Mouse (Mus musculus) urinary bladder, postnatal 36 days (tissue): ENCODE data around the gene Ogt.
A peak's percentile ranks its signal among the peaks of the same experiment; 100 is the strongest.

Source experiments
- DNase-seq, 2 experiments: peaks; one replicate each; pipeline ENCODE4 v3.0.0; 2022; ENCODE audit warnings: low spot score in 2 of 2, mixed read lengths in 1 of 2

The Ogt gene

DNA sequence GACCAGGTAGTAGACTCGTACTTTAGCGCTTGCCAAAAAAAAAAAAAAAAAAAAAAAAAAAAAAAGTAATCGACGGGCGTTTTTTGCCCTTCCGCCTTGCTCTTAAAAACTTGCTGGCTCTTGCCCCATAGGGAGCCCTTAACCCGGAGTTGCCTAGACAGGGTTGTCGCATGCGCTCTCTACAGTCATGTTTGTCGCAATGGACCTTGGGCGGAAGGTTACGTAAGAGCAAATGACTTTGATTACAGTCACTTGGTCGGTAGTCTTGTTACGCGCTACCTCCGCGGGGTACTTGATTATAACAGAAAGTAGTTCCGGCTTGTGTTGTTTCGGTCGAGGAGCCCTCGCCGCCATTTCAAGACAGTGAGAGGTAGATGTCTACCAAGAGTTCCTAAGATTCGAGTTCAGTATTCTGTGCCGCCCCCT is at the start of gene Ogt:
Gene Ogt (plus strand): TSS at position 320 of the 426 bp plus-strand sequence.
- DNase-seq, result peak; percentile 85 to 87

DNA sequence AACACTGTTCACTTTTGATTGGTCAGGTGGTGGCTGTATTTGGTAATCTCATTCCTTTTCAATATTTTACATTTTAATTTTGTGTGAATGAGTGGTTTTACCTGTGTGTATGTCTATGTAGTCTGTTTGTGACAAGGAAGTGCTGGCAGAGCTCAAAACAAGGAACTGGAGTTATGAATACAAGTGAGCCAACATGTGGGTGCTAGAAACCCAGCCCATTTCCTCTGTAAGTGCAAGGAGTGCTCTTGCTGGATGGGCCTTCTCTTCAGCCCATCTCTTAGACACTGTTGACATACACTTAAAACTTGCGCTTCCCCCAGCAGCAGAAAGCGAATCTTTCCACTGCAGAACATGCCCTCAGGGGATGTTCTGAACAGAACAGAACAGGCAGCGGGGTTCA is 23.7 kb upstream of the Ogt start:
- no peak for DNase-seq

DNA sequence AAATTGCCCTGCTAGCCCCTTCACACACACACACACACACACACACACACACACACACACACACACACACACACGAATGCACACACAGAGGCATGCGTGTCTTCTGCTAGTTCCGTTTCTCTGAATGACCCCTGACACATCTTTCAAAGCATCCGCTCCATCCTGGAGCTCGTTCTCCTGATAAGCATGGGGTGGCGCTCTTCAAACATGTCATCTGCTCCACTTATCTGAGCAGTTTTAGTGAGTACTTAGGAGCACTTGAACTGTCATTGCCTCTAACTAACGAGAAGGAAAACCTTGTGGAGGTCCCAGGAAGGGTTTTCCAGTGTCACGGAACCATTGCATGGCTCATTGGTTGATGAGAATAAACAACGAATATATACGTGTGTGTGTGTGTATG is 22.0 kb upstream of the Ogt start:
- no peak for DNase-seq

DNA sequence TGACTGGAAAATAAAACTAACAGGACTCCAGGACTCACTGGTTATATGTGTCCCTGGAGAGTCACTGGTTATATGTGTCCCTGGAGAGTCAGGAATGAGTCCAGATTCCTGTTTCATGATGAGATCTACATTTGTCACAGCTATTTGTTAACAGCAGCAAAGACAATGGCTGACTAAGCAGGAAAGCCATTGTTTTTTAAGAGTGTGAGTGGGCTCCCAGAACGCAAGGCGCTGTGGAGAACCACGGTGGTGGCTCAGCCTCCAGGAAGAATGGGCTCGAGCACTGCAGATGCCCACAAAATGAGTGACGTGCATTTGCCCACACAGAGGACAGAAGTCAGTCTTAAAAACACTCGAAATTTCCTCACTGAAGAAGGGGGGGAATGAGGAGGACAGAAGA is 19.5 kb upstream of the Ogt start:
- no peak for DNase-seq

DNA sequence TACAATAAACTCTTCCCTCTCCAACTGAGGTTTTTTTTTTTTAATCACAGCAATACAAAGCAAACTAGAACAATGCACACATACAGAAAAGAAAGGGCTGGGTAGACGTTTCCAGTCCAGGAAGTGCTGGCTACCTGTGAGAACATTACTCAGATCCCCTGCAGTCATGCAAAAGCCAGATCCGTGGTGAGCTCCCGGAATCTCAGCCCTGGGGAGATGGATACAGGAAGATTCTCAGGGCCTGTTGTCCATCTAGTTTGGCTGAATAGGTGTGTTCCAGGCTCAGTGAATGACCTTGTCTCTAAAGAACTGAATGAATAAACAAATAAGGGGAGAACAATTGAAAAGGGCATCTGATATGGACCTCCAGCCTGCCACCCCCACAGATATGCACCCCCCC is 17.3 kb upstream of the Ogt start:
- no peak for DNase-seq

DNA sequence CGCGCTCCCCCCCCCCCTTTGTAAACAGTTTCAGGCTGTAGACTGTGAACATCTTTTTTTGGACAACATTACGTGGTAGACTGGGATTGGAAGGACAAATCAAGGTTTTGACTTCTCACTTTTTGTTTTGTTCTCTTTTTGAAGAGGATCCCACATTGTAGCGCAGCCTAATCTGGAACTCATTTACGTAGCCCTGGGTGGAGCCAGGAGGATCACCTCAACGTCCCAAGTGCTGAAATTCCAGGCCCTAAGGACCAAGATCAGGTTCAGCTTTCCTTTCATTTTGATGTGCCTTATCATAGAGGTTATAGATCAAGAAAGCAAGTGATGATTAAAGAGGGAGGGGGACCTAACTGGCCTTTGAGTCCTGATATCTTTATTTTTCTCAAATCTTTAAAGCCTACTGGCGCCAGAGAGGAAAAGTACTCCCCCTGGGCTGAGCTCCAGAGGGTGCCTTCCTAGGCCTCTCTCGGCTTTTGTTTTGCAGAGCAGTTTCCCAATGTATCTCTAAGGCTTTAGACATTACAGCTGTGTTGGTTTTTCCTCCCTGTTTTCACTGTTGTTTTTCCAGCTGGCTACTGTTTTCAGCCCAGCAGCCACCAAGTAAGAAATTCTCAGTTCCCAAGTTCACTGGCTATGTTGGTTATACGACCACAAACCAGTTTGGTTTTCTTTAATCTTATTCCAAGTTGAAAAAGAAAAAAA is 2.9 kb upstream of the Ogt start:
- DNase-seq, result no peak

DNA sequence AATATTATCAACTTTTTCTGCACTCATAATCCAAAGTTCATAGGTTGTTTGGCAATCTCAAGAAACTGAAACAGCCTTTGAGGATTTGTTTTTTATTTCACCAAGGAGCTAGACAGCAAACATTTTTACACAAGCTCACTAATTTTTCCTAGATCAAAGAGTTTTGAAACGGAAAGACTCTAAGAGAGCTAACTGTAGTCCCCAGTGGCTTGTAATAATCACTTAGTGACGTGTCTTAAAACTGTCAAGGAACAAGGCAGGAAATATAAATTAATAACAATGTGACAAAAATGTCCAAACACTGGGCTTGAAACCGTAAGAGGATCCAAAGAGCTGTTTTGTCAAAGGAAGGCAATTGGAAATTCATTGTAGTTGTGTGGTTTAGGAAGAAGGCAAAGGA is 1.0 kb upstream of the Ogt start:
- no peak for DNase-seq

DNA sequence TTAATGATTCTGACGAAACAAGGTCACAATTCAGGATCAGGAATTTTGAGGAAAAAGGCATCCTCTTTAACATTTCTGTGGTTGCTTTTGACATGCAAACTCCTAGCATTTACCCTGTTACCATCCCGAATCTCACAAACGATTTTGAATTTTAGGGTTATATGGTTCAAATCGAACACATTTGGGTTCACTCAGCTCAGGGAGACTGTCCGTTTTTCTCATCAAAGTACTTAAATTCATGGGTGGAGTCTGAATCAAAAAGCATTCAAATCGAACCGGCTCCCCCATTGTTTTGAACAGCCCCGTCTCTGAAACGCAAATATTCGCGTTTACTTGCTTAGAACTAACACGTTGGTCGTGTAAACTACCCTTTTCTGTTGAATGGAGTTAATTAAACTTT is 554 bp upstream of the Ogt start:
- peak in 1 of 2 experiments; percentile 0 for DNase-seq

DNA sequence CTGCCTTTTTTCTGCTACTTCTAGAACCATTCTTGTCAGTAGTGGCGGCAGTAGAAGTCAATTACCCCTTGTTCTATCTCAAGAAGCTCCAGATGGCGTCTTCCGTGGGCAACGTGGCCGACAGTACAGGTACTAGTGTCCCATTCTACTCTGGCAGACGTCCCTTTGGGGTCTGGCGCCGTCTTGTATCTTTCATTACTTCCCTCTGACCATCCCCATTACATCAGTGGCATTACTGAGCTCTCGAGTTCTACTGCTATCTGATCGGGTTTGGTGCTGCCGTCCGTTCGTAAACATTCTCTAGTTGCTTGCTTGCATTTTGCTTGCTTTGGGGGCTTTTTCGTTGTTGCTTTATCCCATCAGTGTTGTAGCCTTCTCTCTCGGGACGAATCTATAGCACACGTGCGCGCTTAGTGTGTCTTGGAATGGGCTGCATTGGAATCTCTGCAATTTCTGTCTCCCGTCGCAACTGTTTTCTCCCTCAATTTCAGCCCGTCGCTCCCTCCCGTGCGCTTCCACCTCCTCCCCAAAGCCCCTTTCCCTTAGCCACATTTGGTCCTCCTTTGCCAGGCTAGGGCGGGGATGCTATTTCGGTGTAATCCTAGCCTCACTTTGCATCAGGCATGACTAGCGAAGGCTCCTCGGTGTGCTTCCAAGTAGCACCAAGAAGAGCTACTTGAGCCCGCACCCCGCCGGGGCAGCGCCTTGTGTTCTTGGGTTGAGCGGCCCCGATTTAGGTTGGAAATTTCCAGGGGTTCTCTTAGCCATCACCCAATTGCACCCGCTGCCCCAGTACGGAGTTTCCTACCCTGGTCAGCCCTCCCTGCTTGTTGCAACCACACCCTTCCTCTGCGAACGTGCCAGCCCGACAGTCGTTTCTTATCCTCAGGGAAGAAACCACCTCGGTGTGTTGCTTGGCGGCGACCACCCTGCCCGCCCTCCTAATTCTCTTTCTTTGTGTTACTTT is 617 bp downstream of the Ogt start:
- peak; percentile 16 to 30 for DNase-seq

DNA sequence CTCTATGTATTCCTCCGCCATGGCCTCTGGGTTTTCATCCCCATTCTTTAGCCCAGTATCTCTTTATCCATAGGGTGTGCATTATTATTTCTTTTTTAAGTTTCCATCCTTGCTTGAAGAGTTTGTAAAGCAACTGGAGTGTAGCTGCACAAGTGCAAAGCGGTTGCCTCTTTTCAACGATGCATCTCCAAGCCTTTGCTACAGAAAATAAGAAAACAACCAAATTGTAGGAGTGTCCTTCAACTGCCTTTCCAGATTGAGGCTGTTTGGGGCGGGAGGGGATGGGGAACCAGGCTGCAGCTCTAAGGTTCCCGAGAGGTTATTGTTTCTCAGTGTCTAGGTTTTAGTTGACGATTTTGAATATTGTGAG is 1.3 kb downstream of the Ogt start:
- no peak for DNase-seq

DNA sequence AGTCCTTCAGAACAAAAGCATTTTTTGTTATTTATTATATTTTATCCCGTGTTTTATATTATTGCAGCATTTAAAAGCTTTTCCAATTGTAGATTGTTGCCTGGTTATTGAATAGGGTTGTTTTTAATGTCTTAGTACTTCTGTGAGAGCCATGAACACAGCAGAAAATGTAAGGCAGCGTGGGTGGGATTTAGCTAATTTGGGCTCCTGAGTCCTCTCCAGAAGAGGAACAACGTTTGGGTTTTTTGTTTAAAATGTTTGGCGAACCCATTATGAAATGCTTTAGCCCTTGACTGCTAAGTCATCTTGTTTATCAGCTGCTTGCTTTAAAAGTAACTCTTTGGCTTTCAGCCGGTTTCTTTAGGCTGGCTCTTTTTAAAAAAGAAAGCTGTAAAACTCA is 2.2 kb downstream of the Ogt start:
- DNase-seq, result no peak

DNA sequence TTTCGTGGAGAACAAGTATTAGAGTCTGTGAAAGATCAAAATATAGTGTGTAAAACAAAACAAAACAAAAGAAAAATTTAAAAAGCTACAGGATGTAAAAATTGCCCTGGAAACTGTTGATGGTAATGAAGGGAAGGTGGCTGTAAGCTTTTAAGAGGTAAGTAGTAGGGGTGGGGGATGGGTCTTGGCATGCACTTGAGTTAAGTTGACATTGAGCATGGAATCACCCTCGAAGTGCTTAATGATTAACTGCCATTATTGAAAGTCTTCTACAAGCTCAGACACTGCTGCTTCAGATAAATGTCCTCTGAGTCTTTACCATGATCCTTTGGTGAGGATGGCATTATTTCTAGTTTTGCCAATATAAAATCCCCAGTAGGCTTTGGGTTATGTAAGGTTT is 5.4 kb downstream of the Ogt start:
- no peak for DNase-seq

DNA sequence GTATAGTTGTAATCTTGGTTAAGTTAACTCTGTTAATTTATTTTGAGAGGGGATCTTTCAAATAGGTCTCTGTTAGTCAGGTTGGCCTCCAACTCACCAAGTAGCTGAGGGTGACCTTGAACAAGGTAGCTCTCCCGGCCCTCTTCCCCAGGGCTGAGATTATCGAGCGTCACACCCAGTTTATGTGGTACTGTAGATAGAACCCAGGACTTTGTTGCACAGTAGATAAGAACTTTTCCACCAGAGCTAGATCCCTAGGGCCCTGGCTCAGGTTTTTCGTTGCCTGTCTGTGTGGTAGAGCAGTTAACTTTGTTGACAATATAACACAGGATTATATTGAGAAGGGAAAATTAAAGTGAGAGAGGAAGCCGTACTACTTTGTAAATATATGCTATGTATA is 6.8 kb downstream of the Ogt start:
- DNase-seq, result no peak

DNA sequence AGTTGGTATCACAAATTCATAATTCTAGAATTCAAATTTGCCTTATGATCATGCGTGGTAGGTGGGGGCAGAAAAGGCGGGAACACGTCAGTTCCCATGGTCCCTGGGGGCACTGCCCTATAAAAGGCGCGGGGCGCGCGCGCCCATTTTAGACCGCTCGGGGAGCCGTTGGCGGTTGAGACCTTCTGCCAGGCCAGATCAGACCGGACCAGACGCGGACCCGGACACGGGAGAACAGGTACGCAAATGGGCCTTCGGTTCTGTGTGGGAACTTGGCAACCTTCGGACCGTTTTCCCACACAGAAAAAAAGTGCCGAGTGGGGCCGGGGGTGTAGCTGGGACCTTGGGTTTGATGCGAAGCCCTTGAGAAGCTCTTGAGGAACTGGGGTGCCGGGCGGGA is 55.8 kb downstream of the Ogt start:
- DNase-seq, result no peak

DNA sequence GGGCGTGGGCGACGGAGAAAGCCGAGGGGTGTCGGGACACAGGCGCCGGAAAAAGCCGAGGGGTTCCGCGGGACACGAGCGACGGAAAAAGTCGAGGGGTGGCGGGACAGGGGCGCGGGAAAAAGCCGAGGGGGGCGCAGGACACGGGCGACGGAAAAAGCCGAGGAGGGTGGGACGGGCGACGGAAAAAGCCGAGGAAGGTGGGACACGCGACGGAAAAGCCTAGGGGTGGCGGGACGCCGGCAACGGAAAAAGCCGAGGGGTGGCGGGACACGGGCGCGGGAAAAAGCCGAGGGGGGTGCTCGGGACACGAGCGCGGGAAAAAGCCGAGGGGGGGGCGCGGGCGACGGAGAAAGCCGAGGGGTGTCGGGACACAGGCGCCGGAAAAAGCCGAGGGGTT is 57.7 kb downstream of the Ogt start:
- DNase-seq, result no peak

DNA sequence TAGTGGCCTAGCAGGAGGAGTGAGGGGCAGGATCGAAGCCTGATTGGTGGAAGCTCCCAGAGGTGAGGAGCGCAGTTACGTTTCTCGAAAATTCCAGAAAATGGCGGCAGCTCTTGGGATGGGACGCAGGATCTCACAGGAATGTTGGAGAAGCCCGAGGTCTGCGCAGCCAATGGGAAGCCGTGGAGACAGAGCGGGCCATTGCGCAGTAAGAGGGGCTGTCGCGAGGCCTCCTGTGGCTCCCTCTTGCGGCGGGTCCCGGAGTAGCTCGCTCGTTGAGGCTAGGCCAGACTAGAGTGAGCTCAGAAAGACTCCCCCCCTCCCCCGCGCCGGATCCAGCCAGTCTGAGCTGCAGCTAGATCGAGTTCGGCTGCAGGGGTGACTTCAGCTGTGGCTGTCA is 58.4 kb downstream of the Ogt start:
- no peak for DNase-seq

DNA sequence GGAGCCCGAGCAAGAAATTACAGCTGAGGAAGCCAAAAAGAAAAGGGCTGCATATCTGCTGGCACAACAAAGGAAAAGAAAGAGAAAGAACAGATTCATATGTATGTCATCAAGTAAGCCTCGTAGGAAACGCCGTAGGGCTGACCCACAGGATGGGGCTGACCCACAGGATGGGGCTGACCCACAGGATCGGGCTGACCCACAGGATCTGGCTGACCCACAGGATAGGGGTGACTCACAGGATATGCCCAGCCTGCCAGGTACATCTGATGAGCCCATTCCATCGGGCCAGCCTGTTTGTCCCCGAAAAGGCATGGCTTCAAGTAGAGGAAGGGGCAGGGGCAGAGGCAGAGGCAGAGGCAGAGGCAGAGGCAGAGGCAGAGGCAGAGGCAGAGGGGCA is 65.3 kb downstream of the Ogt start:
- DNase-seq, result no peak

DNA sequence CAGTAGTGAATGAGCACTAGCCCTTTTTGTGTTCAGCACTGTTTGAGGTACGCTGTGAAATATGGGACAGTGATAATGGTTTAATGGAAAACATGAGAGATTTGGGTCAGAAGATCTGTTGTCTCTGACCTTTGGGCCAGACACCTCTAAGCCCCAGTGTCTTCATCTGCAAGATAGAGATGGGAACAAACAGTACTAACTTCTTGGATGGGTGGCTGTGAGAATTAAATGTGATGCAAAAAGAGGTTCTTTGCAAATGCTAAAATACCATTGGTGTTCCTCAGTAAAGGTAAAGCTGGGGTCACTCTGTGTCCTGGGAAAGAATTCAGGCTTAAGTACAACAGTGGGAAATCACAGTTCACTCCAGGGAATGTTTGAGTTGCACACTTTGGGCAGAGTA is 80.5 kb downstream of the Ogt start:
- no peak for DNase-seq

DNA sequence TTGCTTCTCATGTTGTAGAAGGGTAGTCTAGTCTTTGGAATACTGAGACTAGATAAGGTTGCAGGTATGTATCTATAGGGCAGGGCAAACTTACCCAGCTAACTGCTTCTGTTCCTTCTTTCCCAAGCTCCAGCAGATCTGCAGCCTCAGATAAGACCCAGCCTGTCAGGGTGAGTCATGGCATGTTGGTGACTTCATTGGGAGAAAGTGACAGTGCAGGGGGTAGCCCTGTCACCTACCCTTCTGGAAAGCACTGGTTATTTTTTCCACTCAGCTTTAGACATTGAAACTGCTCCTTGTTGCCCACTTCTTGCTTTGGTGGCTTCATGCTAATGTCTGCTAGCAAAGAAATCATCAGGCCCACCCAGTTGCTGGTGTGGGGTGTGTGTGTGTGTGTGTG is 90.2 kb downstream of the Ogt start:
- no peak for DNase-seq

DNA sequence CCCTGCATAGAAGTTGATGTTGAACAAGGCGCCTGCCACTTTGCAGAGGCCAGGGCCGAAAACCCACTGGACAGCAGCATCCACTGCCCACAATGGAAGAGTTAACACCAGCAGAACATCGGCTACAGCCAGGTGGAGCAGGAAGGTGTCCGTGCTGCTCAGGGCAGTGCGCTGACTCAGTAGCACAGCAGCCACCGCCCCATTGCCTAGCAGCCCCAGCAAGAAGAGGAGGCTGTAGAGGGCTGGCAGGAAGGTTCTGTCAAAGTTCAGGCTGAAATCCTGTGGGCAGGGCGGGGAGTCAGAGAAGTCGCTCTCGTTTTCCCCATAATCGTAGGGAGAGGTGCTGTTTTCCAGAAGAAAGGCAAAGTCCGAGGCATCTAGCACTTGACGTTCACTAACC is 92.8 kb downstream of the Ogt start:
- no peak for DNase-seq

DNA sequence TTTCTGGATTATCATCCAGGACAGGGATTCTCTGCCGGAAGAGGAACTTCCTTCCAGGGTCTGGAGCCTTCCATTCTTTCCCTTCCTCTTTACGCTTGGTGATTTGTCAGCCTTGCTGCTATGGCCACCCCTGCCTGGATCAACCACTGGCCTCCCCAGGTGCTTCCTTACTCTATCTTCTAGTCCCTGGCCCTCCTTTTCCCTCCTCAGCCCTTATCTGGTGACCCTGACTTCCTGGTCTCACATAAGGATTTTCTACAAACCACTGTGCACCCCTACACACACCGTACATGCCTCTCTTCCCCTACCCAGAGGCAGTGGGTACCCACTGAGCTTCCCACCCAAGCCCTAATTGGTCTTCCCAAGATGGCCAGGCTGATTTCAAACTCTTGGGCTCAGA is 93.4 kb downstream of the Ogt start:
- no peak for DNase-seq

DNA sequence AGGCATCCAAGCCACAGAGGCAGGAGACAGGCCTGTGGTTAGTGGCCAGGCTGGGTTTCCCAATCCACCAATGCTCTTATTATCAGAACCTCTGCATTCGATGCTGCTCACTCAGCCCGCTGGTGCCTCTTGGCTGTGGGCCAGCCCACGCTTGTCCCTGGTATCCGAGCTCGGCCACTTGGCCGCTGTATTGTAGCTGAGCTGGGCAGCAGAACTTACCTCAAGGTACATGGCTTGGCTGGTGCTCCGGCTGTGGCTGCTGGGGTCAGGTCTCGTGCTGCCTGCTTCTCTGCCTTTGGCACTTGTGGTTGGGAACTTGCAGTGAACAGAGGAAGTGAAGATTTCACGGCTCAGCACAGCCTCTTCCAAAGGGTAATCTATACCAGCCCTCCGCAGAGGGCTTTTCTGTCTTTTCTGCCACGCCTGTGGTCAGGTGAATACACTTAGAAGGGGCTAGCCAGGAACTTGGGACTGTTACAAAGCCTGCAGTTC is 94.0 kb downstream of the Ogt start, which contains the start of gene Cxcr3:
Gene Cxcr3 (minus strand): TSS at position 442 of the 492 bp plus-strand sequence.
- DNase-seq, result no peak
